Mouse (Mus musculus): ENCODE measurements around the gene Iqch.
A peak's percentile ranks its signal among the peaks of the same experiment; 100 is the strongest.

Iqch gene

GRCm38 (mm10) chr9:63602043-63602939, at the start of gene Iqch, which contains the start of gene Aagab:
Gene Iqch, minus strand, starts transcription at chr9:63602493.
Gene Aagab, plus strand, starts transcription at chr9:63602660.
- DNase-seq, result peak; percentile 96

GRCm38 (mm10) chr9:63651594-63651993, 49.3 kb upstream of the Iqch start:
- no peak for DNase-seq

GRCm38 (mm10) chr9:63650905-63651304, 48.6 kb upstream of the Iqch start:
- DNase-seq, result no peak

GRCm38 (mm10) chr9:63649841-63650545, 47.7 kb upstream of the Iqch start:
- DNase-seq, result no peak

GRCm38 (mm10) chr9:63648520-63648918, 46.2 kb upstream of the Iqch start:
- DNase-seq, result no peak

- DNase-seq, result peak; percentile 58
Observed at GRCm38 (mm10) chr9:63647581-63648519, 45.6 kb upstream of the Iqch start.

- no peak for DNase-seq
Observed at GRCm38 (mm10) chr9:63645084-63645483, 42.8 kb upstream of the Iqch start.

GRCm38 (mm10) chr9:63644011-63644410, 41.7 kb upstream of the Iqch start:
- DNase-seq, result no peak

- DNase-seq, result no peak
Observed at GRCm38 (mm10) chr9:63641983-63642646, 39.8 kb upstream of the Iqch start.

- DNase-seq, result no peak
Observed at GRCm38 (mm10) chr9:63636113-63636512, 33.8 kb upstream of the Iqch start.

GRCm38 (mm10) chr9:63633334-63633733, 31.0 kb upstream of the Iqch start:
- no peak for DNase-seq

- no peak for DNase-seq
Observed at GRCm38 (mm10) chr9:63632924-63633323, 30.6 kb upstream of the Iqch start.

- no peak for DNase-seq
Observed at GRCm38 (mm10) chr9:63632045-63632444, 29.8 kb upstream of the Iqch start.

GRCm38 (mm10) chr9:63625090-63625756, 22.9 kb upstream of the Iqch start:
- DNase-seq, result no peak

- no peak for DNase-seq
Observed at GRCm38 (mm10) chr9:63623895-63624569, 21.7 kb upstream of the Iqch start.

- DNase-seq, result no peak
Observed at GRCm38 (mm10) chr9:63617967-63618366, 15.7 kb upstream of the Iqch start.

- no peak for DNase-seq
Observed at GRCm38 (mm10) chr9:63614018-63614985, 12.0 kb upstream of the Iqch start.

GRCm38 (mm10) chr9:63613569-63613968, 11.3 kb upstream of the Iqch start:
- no peak for DNase-seq

- peak; percentile 24 for DNase-seq
Observed at GRCm38 (mm10) chr9:63612565-63613515, 10.5 kb upstream of the Iqch start.
